Mouse (Mus musculus) heart, postnatal 36 days (tissue): Measurements from ENCODE around the gene Trappc1. TPM values are rescaled to one million over a fixed set of nuclear protein-coding genes. Genes with fewer than 3 reads are reported as not detected.
"Not testable (repeated sequence)": the region's sequence is repeated elsewhere in the genome, so short reads cannot be mapped to it uniquely, and the experiment has no call there.

Experiments
- DNase-seq, 2 experiments: peaks; one replicate each; pipeline ENCODE4 v3.0.0; 2021 to 2022
- intact Hi-C: fragments of 180-260 bp; cut with DNase I; formaldehyde crosslinking; loops from one replicate; pipeline ENCODE4 v1.15.1; 2025
- total RNA-seq, 2 experiments: library from RNA; stranded (reverse); gene quantifications; 2 replicates each; pipeline ENCODE4 v1.2.3; 2021

Gene Trappc1
- total RNA-seq = 10 to 100 TPM; 54.3 to 60.1 TPM

DNA sequence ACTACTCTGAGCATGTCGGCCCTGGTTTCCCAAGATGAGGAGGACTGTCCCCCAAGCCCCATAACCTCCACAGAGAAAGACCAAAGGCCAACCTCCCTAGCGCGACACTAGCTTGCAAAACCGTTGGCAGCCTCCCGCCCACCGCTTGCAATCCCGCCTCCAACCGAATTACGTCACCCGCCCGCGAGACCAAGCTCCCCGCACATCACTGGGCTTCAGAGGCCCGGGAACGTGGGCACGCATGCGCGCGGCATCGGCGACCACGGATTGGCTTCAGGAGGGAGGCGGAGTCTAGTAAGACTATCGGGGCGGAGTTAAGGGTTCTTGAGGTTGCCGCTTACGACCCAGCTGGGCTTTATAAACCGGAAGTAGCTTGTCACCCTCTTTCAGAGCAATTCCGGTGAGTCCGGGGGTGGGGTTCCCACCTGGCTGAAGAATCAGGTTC, at the start of gene Trappc1, which contains the start of gene Cntrob:
Trappc1 (plus strand) TSS at position 314 of the 445 bp plus-strand sequence.
Cntrob (minus strand) TSS at position 109 of the 445 bp plus-strand sequence.
- DNase-seq = peak; percentile 97 to 98
- intact Hi-C loops = no loop called here

DNA sequence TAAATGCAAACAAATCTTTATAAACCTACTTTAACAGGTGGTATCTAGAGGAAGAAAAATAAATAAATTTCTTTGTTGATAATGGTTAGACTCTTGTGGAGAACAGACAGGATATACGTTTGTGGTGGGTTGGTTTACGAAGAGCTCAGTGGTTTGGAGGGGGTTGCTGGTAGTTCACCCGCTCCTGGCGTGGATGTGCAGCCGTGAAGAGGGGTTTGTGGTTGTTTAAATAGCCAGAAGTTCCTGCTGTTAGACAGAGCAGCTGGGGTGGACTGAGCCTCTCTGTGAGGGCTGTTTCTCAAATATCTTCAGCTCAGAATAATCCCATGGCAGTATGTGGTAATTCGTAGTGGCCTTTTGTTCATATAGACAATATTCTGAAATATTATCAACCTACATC, 48.1 kb upstream of the Trappc1 start:
- no peak for DNase-seq
- intact Hi-C loops = no loop called here

DNA sequence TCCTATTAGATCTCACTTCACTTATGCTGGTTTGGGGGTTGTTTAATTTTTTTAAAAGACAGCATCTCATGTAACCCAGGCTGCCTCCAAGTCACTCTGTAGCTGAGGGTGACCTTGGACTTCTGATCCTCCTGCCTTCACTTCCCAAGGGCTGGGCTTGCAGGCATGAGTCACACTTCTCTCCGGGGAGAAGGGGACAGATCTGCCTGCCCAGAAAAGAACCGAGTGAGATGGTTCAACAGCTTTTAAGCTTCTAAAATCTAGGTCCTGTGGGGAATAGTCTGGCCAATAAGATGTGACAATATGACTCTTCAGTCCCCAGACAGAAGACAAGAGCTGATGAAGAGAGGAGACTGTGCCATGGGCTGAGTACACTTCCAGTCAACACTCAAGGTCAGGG, 47.7 kb upstream of the Trappc1 start:
- DNase-seq = no peak

DNA sequence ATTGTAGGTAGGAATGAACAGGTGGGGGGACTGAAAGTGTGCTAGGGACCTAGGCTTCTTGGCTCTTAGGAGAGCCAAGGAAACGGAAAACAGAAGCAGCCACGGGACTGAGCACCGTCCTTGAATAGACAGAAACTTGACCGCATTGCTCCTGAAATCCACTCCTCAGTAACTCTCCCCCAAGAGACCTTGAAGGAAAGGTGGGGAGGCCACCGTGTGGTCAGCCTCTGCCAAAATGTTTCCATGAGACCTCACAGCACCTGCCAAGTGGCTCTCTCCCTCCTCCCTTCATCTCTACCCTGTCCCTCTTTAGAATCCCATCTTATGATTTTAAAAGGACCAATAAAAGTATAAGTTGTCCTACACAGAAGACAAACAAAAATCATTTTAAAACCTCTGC, 46.5 kb upstream of the Trappc1 start:
- intact Hi-C loops = no loop called here
- DNase-seq = no peak

More for the DNA sequence above, 47.7 kb upstream of the Trappc1 start:
- intact Hi-C loops = no loop called here

DNA sequence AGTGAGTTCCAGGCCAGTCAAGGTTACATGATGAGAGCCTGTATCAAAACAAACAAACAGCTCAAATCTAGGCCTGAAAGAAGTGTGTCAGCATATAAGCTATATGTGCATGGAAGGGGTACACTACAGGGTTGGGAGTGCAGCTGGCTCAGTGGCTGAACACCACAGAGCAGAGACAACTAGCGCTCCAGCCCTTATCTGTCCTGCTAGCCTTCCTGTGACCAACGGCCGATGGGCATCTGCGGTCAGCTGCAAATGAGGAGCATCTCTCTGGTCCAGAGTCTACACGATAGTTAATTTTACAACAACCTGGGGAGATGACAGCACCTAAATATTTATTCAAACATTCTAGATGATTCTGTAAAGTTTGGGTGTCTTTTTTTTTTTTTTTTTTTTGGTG, 32.7 kb upstream of the Trappc1 start:
- no peak for DNase-seq
- intact Hi-C loops = no loop called here

DNA sequence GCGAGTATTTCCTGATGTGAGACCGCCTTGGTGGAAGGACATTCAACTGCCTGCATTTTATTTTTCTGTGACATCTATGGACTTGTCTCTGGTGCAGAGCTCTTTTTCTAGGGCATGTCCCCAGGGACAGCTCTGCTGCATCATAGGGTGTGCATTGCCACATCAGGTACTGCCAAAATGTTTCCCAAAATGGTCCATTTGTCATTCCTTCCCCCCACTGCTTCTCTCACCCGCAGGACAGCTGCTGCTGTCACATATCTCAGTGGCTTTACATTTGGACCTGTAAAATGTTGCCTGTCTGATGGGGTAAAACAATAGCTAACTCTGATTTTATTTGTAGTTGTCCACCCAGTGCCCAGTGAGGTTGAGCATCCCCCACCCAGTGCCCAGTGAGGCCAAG, 28.5 kb upstream of the Trappc1 start:
- no peak for DNase-seq
- intact Hi-C loops = no loop called here

DNA sequence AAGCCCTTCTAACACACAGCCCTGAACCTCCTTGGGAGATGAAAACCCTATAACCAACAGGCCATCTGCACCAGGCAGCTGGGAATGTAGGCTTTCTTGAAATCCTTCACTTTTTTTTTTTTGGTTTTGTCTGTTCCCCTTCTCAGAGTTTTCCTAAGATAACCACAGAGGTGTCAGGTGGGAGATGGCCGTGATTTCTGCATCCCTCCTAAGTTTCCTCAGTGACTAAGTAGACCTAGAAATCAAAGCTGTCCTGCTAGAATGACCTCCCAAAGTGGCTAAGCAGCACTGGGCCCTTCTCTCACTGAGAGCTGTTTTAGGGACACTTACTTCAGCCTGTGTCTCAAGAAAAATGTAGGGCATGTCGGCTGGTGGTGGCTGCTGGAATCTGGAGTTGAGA, 26.0 kb upstream of the Trappc1 start:
- intact Hi-C loops = no loop called here
- no peak for DNase-seq

DNA sequence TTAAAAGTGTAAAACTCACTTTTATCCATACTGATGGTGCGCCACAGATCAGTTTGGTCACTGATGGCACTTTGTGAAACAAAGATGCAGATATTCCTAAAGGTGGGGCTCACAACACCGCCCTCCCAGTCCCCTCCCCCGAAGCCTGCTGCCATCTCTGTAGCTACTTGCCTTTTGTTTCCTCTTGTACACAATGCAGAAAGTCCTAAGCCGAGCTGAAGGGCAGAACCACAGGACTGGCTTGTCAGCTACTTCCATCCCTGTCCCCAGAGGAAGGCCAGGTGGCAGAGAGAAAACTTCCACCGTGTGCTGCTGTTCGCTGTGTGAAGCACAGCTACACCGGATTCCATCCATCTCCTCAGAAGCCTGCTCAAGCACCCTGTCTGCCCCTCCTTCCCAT, 25.5 kb upstream of the Trappc1 start:
- no peak for DNase-seq
- intact Hi-C loops = no loop called here

DNA sequence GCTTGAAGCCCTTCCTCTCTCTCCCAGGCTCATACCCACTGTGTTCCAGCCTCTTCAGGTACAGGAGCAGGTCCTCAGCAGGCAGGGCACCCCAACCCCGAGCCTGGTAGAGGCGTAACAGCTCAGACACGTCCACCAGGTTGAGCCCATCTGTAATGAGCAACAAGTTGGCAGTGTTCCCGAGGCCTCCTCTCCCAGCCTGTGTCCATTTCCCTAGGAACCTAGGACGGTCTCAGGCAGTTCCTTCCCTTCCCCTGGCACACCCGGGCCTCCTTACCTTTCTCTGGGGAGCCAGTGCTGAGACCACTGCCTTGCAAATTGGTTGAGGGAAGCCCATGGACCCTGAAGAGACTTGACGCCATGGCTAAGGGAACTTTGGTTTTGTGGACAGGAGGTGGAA, 21.0 kb upstream of the Trappc1 start:
- DNase-seq = no peak
- intact Hi-C loops = no loop called here

DNA sequence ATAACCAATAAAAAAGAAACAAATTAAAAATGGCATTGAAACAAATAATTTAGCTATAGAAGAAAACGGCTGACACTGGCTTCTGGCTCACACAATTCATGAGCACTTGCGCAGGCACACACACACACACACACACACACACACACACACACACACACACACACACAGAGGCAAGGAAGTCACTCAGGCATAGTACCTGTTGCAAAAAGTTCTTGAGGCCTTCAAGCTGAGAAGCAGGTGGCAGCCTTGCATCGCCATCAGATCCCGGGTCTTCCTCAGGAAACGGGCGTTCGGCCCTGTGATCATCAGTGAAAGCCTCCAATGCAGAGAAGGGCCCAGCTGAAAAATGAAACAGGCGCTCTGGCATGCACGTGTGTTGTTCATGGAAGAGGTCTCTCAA, 18.5 kb upstream of the Trappc1 start:
- DNase-seq = no peak
- intact Hi-C loops = no loop called here

DNA sequence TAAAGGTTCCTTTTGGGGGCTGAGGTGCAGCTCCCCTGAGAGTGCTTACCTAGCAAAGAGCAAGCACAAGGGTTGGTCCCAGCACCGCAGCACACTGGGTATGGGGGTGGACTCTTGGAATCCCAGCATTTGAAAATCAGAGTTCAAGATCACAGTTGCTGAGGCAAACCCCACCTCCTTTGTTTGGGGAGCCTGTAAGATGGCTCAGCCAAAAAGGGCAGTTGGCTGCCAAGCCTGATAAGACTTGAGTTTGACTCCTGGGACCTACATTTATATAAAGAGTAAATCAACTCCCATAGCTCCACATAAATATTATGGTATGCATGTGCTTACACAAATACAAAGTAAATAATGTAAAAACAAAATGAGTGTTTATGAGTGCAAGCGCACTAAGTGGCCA, 17.7 kb upstream of the Trappc1 start:
- intact Hi-C loops = no loop called here
- no peak for DNase-seq

DNA sequence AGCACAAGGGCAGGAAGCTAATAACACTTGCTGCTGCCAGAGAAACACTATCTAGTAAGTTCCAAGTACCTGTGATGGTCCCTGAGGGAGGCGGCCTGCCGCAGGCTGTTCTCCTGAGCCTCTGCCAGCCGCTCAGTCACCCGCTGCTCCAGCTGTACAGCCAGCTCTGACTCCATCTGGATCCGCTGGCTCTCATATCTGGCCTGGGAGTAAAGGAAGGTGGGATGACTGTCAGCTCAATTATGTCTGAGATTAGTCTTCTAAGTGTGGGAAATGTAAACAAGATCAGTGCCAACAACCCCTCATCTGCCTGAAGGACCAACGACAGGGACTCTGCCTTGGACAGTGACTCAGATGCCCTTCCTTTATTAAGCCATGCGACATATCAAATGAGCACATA, 12.5 kb upstream of the Trappc1 start:
- peak in 1 of 2 experiments; percentile 18 for DNase-seq
- intact Hi-C loops = no loop called here

DNA sequence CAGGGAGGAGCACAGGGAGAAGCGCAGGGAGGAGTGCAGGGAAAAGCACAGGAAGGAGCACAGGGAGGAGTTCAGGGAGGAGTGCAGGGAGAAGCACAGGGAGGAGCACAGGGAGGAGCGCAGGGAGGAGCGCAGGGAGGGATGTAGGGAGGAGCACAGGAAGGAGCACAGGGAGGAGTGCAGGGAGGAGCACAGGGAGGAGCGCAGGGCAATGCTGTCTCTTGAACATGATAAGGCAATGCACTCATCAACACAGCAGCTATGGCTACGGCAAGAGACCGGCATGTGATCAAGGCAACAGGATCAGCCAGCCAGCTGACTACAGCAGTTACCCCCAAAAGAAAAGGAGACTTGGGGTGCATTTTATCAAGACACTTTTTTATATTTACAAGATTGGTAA, 7.4 kb upstream of the Trappc1 start:
- intact Hi-C loops = no loop called here
- DNase-seq = no peak

DNA sequence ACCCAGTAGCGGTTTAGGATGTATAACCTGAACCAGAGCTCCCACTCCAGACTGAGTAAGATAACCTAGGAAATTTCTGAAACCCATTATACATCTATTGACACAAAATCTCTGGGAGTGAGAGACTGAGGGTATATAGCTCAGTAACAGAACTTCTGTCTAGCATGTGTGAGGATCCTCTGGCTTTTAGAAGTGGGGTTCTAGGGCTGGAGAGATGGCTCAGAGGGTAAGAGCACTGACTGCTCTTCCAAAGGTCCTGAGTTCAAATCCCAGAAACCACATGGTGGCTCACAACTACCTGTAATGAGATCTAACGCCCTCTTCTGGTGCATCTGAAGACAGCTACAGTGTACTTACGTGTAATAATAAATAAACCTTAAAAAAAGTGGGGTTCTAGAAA, 5.8 kb upstream of the Trappc1 start:
- DNase-seq, intact Hi-C loops: not testable (repeated sequence)

DNA sequence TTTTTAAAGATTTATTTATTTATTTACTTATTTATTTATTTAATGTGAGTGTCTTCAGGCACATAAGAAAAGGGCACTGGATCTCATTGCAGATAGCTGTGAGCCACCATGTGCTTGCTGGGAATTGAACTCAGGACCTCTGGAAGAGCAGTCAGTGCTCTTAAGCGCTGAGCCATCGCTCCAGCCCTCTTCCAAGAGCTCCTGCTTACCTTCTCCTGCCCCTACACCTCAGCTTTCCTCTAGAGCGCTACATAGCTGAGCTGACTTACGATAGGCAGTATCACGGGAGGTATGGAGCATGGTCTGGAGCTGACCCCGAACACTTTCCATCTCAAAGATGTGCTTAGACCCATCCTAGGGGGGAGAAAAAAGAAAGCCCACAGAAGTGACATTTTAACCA, 2.2 kb upstream of the Trappc1 start:
- intact Hi-C loops = no loop called here
- no peak for DNase-seq

DNA sequence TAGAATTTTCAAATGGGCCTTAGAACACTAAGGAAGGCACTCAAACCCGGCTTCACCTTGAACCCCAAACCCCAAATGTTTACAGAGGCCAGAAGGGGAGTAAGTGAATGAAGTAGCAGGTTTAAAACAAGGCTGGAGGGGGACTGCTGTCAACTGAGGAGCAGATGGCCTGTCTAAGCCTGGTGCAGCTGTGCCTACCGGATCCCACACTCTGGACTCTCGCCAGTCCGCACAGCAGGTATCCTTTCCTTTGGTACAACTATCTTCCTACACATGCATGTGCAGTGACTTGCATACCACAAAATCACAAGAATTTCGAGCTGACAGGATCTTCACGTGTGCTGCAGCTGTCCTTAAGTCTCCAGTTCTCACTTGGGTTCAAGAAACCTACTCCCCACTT, 1.8 kb upstream of the Trappc1 start:
- no peak for DNase-seq
- intact Hi-C loops = no loop called here

DNA sequence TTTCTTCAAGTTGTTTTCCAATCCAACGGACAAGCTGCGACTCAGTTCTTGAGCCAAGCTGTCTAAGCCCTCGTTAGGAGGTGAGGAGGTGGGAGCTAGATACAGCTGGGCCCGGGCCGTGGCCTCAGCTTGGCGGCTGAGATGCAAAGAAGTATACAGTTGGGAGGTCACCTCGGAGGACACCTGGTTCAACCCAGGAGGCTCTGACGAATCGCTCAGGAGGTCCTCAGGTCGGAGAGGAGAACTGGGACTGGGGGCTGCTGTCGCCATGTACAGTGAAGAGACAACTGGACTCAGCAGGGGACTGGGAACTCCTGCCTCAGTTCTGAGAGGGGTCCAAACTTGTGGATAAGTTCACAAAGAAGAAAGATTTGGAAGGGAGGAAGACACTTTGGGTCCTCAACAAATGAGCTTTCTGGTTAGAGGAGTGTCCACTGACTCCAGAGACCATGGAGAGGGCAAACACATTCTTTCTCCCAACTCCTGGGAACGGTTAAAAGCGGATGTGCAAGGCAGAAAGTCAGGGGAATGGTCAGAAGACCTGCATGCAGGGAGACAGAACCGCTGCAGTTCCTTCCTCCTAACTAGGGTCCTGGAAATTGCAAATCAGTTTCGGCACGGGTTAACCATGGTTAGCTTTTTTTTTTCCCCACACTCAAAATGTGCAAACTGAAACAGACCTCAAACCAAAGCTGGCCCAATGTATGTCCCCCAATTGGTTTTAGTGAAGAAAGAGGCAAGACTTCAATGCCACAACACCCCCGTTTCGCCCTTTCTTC, 898 bp upstream of the Trappc1 start:
- intact Hi-C loops = no loop called here
- DNase-seq = no peak

DNA sequence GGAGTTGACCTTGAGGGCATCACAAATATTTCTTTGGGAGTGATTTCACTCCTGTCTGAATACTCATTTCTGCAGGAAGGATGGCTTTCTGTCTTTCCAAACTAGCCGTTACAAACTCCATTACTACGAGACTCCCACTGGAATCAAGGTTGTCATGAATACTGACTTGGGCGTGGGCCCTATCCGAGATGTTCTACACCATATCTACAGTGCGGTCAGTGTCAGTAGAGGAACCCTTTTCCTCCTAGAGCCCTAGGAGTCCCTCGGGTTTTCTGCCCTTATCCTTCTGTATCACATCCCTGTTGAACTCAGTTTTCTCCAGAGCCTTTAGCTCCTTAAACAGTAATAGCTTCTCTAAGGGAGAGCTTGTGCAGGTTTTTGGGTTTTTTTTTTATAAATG, 969 bp downstream of the Trappc1 start:
- intact Hi-C loops = no loop called here
- no peak for DNase-seq

DNA sequence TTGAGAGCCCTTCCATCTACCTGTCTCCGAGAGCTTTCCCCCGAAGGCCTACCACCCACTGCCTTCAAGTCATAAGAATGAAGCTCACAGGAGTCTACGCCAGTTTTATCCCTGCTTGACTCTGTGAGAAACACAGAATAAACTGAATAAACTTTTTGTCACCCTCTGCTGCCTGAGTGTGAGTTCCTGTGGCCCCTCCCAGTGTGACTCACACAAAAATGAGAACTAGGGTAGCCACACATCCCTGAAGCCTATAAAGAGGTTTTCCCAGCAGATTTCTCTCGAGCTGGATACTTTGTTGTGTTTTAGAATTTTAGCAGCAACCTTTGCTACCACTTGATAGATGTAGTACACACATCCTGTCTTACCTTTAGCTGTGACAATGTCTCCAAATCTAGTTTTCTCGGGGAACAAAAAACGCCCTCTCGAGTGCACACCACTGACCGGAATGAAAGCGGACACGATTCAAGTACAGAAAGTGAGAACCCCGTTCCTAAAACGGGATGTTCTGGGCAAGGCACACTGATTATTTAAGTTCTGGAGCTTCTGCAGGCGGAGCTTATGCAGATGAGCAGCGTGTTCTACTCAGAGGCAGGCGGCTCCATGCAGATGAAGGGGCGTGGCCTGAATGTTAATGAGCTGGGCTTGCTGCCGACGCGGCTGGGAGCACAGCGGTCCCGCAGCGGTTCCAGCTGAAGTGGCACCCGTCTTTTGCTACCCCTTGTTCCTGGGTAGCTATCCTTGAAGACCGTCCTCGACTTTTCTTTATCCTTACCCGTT, 2.0 kb downstream of the Trappc1 start, which contains the start of gene Kcnab3:
Kcnab3 (plus strand) TSS at position 631 of the 780 bp plus-strand sequence.
- intact Hi-C loops = loop anchor here (2.0 kb wide), 1 partner anchor 43 kb away; the partner anchor contains the start of gene Chd3
- peak; percentile 84 for DNase-seq

DNA sequence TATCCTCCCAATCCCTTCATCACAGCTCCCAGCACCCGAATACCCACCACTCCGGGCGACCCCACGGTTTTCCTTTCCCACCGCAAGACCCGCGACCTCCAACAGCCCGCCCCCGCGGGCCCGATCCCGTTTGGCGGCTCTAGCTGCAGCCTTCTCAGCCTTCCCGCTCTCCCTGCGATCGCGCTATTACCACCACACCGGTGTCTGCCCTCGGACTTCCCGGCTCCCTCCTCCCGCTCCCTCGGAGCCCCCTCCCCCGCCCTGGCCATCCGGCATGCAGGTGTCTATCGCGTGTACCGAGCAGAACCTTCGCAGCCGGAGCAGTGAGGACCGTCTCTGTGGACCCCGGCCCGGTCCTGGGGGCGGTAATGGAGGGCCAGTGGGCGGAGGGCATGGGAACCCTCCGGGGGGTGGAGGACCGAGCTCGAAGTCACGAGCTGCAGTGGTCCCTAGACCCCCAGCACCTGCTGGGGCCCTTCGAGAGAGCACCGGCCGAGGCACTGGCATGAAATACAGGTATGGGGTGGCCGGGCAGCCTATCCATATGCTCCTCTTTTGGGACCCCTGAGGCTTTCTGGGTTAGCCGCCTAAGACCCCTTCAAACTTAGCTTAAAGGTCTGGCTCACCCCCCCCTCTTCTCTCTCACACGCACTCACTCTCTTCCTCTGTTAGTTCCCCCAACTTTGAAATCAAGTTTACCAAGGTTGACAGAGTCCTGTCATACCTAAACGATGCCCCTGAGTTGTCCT, 2.8 kb downstream of the Trappc1 start:
- DNase-seq = no peak
- intact Hi-C loops = loop anchor here (2.0 kb wide), 1 partner anchor 42 kb away; the partner anchor contains the start of gene Chd3

DNA sequence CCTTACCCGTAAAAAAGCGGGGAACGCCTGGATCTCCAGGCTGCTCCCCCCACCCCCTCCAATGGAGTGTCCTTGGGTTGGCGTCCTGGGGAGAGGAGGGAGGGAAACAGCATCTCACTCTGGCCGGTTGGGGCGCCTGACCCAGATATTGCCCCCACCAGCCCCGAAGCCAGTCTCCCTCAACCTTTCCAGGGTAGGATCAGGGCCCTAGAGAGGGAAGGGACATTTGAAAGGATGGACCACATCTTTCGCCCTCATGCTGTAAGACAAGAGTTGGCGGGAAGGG, 3.3 kb downstream of the Trappc1 start:
- no peak for DNase-seq
- intact Hi-C loops = loop anchor here (2.0 kb wide), 1 partner anchor 42 kb away; the partner anchor contains the start of gene Chd3
